Mouse (Mus musculus) liver, adult 2 months (tissue): ENCODE results near the gene Mgarp.

ENCODE experiments used
- CTCF ChIP-seq: fragments of 200-500 bp; IDR thresholded peaks from 2 replicates; pipeline ENCODE4 v1.5.1; 2011; ENCODE audit warnings: low read depth, low read length, control low read depth
- POLR2A ChIP-seq: fragments of 200-500 bp; IDR thresholded peaks from 2 replicates; pipeline ENCODE4 v1.6.1; 2011; ENCODE audit warnings: low read length, control low read depth; ENCODE audit not compliant: insufficient read depth; ENCODE audit errors: extremely low read depth

- no peak for TF ChIP-seq CTCF
- no peak for TF ChIP-seq POLR2A
These were observed 16.5 kb downstream of the Mgarp start for GRCm38 (mm10) chr3:51379786-51380659.
